28 mouse cellular contexts compared by ENCODE assay signal in genomic region chr8:67310494-67310893, GRCm38 (mm10).
A peak's percentile ranks its signal among the peaks of the same experiment; 100 is the strongest.
DNase-seq lines count a peak whose midpoint lies in the region; ATAC-seq and TF ChIP-seq lines count a peak whose summit lies in the region.
"Had no signal": no experiment of that assay in that cellular context is flagged by ENCODE, and none has a peak within 500 bp of the region (broad histone marks: within the 10 kb centered on the region; RNA-seq: fewer than 3 reads in every experiment).

No protein-coding gene starts in this region.

- H3K4me3 ChIP-seq in midbrain, embryonic 14.5 days (replicated peaks; ENCODE audit: low read depth, low read length), result no peak overlapping the region
- H3K4me3 ChIP-seq in intestine, embryonic 16.5 days (ENCODE audit: low read length), result no peak overlapping the region
- H3K4me3 ChIP-seq: embryonic facial prominence, embryonic 13.5 days; forebrain, embryonic 10.5 days; forebrain, embryonic 15.5 days; kidney, embryonic 15.5 days; limb, embryonic 10.5 days; limb, embryonic 15.5 days; liver, embryonic 13.5 days had no signal

- WGBS in midbrain, embryonic 14.5 days, result 53% methylated on average over 1 of the region's 1 CpGs
- WGBS in intestine, embryonic 16.5 days, result 87% methylated on average over 1 of the region's 1 CpGs

- H3K27me3 ChIP-seq in midbrain, embryonic 14.5 days (ENCODE audit: control insufficient read depth, insufficient read depth, low read length), result no peaks in the 10 kb centered on the region
- H3K27me3 ChIP-seq in intestine, embryonic 16.5 days (replicated peaks; ENCODE audit: control insufficient read depth, insufficient read depth, low read length), result no peaks in the 10 kb centered on the region
- H3K27me3 ChIP-seq: embryonic facial prominence, embryonic 13.5 days; forebrain, embryonic 15.5 days; kidney, embryonic 15.5 days; limb, embryonic 15.5 days; liver, embryonic 13.5 days had no signal

- no peak for TF ChIP-seq POLR2A in brain, embryonic 14.5 days (IDR thresholded peaks at IDR 0.05; ENCODE audit: borderline replicate concordance, extremely low read depth, insufficient read depth, insufficient read length, poor library complexity, severe bottlenecking)

- no peak overlapping the region for H3K4me2 ChIP-seq in midbrain, embryonic 14.5 days (ENCODE audit: low read length)
- no peak overlapping the region for H3K4me2 ChIP-seq in intestine, embryonic 16.5 days (ENCODE audit: low read depth, low read length)
- H3K4me2 ChIP-seq: embryonic facial prominence, embryonic 13.5 days; forebrain, embryonic 15.5 days; heart, embryonic 11.5 days; kidney, embryonic 15.5 days; limb, embryonic 15.5 days; liver, embryonic 13.5 days had no signal

- no peaks in the 10 kb centered on the region for H3K4me1 ChIP-seq in midbrain, embryonic 14.5 days (ENCODE audit: control insufficient read depth, insufficient read depth, low read length)
- no peaks in the 10 kb centered on the region for H3K4me1 ChIP-seq in intestine, embryonic 16.5 days (ENCODE audit: control insufficient read depth, insufficient read depth, low read length)
- H3K4me1 ChIP-seq: embryonic facial prominence, embryonic 13.5 days; forebrain, embryonic 10.5 days; forebrain, embryonic 15.5 days; kidney, embryonic 15.5 days; limb, embryonic 10.5 days; limb, embryonic 15.5 days; liver, embryonic 13.5 days had no signal

- peak; percentile 3 for DNase-seq in layer of hippocampus, adult 9-11 months
- no peak for DNase-seq in layer of hippocampus, postnatal 10 days (ENCODE audit: low spot score in 2 of 2)
- DNase-seq in brain, embryonic 14.5 days (ENCODE audit: low read depth), result peak; percentile 41
- DNase-seq in midbrain, embryonic 14.5 days, result peak; percentile 46
- DNase-seq in retina, embryonic 14.5 days (ENCODE audit: low spot score), result peak; percentile 56
- DNase-seq in right cerebral cortex, postnatal 14 days, result no peak
- DNase-seq: adrenal gland, postnatal 25 days; cerebellum, adult 18-20 months; cerebellum, postnatal 10 days; gastrocnemius, postnatal 25 days; heart, adult 11 months; heart, postnatal 36 days; kidney, adult 18-20 months; kidney, postnatal 25 days; liver, embryonic 13.5 days; lung, adult 2 months; lung, postnatal 10 days; thymus, postnatal 4 days had no signal

- H3K27ac ChIP-seq in midbrain, embryonic 14.5 days (replicated peaks; ENCODE audit: low read depth, low read length), result no peak overlapping the region
- H3K27ac ChIP-seq in intestine, embryonic 16.5 days (ENCODE audit: low read length), result no peak overlapping the region
- H3K27ac ChIP-seq: embryonic facial prominence, embryonic 13.5 days; forebrain, embryonic 10.5 days; forebrain, embryonic 15.5 days; kidney, embryonic 15.5 days; limb, embryonic 10.5 days; limb, embryonic 15.5 days; liver, embryonic 13.5 days; macrophage had no signal

- no peak overlapping the region for H3K9ac ChIP-seq in midbrain, embryonic 14.5 days (replicated peaks; ENCODE audit: low read length)
- H3K9ac ChIP-seq in intestine, embryonic 16.5 days (ENCODE audit: low read depth, low read length), result no peak overlapping the region
- H3K9ac ChIP-seq: embryonic facial prominence, embryonic 13.5 days; forebrain, embryonic 15.5 days; kidney, embryonic 15.5 days; limb, embryonic 15.5 days; liver, embryonic 13.5 days had no signal

- H3K9me3 ChIP-seq in midbrain, embryonic 14.5 days (ENCODE audit: control insufficient read depth, low read length), result no peaks in the 10 kb centered on the region
- no peaks in the 10 kb centered on the region for H3K9me3 ChIP-seq in intestine, embryonic 16.5 days (ENCODE audit: control insufficient read depth, low read length)
- H3K9me3 ChIP-seq: embryonic facial prominence, embryonic 13.5 days; forebrain, embryonic 10.5 days; forebrain, embryonic 15.5 days; kidney, embryonic 15.5 days; limb, embryonic 10.5 days; limb, embryonic 15.5 days; liver, embryonic 13.5 days had no signal

- H3K36me3 ChIP-seq in midbrain, embryonic 14.5 days (ENCODE audit: control insufficient read depth, insufficient read depth, low read length), result no peaks in the 10 kb centered on the region
- H3K36me3 ChIP-seq in intestine, embryonic 16.5 days (ENCODE audit: control insufficient read depth, insufficient read depth, low read length), result no peaks in the 10 kb centered on the region
- H3K36me3 ChIP-seq: embryonic facial prominence, embryonic 13.5 days; forebrain, embryonic 10.5 days; forebrain, embryonic 15.5 days; kidney, embryonic 15.5 days; limb, embryonic 10.5 days; limb, embryonic 15.5 days; liver, embryonic 13.5 days had no signal

- no peak for TF ChIP-seq CTCF in brain, embryonic 14.5 days (IDR thresholded peaks at IDR 0.05; ENCODE audit: borderline replicate concordance, extremely low read depth, insufficient read depth, insufficient read length)

- ATAC-seq in midbrain, embryonic 14.5 days (ENCODE audit: low FRiP score, low TSS enrichment), result peak; percentile 63; the same call in 1 of the 2 replicates
- no peak for ATAC-seq in intestine, embryonic 16.5 days
- ATAC-seq: CD4-positive, CD25-positive, alpha-beta regulatory T cell, adult 4 months; forebrain, embryonic 15.5 days had no signal

Comparison
In these comparisons a context has a peak if more than half of its experiments do, and no peak if none do; other contexts are left out.
1. DNase-seq: peak in layer of hippocampus, adult 9-11 months (single experiment), brain, embryonic 14.5 days (single experiment), midbrain, embryonic 14.5 days (single experiment) and retina, embryonic 14.5 days (single experiment); none in layer of hippocampus, postnatal 10 days (0 of 2) and right cerebral cortex, postnatal 14 days (single experiment).